Mouse (Mus musculus): ENCODE results near the gene Lbx2.

Gene Lbx2

DNA sequence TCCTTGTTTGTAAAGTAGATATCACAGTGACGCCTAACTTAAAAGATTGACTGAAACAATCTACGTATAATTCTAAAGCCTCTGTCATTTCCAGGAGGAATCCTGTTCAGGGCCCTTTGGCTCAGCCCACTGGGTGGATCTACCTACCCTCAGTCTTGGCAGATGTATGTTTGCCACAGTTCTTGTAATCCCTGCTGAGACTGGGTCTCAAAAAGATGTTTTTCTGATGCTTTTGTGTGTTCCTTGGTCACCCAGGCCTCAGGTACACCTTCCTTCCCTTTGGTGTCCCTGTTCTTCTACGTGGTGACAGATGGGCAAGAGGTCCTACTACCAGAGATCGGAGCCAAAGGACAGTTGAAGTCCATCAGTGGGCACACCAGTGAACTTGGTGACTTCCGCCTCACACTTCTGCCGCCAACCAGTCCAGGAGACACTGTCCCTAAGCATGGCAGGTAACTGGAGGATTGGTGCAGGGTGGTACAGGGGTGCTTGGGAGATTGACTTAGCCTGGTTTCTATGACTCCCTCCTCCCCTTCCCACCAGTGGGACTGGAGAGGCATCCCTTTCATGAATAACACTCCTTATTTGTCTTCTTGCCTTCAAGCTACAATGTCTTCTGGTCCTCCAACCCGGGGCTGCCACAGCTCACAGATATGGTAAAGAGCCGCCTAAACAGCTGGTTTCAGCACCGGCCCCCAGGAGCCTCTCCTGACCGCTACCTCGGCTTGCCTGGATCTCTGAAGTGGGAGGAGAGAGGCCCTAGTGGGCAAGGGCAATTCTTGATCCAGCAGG is 30.4 kb downstream of the Lbx2 start:
- no peak for TF ChIP-seq GATA4 (IDR thresholded peaks at IDR 0.05; ENCODE audit: insufficient replicate concordance, low read length)

DNA sequence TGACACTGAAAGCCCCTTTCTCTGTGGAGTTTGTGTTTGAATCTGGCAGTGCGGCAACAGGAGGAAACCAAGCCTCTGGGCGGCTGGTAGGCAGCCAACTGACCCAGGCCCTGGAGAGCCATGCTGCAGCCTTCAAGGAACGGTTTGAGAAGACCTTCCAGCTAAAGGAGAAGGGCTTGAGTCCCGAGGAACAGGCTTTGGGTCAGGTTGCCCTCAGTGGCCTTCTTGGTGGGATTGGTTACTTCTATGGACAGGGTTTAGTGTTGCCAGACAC is 30.9 kb downstream of the Lbx2 start:
- no peak for TF ChIP-seq GATA4 (IDR thresholded peaks at IDR 0.05; ENCODE audit: insufficient replicate concordance, low read length)

DNA sequence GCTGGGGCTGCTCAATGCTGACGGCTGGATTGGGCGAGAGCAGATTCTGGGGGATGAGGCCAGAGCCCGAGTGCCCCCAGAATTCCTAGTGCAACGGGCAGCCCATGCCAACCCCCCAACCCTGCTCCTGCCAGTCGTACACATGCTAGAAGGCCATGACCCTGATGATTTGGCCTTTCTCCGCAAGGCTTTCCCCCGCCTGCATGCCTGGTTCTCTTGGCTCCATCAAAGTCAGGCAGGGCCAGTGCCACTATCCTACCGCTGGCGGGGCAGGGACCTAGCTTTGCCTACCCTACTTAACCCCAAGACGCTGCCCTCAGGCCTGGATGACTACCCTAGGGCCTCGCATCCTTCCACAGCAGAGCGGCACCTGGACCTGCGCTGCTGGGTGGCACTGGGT is 31.4 kb downstream of the Lbx2 start:
- no peak for TF ChIP-seq GATA4 (IDR thresholded peaks at IDR 0.05; ENCODE audit: insufficient replicate concordance, low read length)

DNA sequence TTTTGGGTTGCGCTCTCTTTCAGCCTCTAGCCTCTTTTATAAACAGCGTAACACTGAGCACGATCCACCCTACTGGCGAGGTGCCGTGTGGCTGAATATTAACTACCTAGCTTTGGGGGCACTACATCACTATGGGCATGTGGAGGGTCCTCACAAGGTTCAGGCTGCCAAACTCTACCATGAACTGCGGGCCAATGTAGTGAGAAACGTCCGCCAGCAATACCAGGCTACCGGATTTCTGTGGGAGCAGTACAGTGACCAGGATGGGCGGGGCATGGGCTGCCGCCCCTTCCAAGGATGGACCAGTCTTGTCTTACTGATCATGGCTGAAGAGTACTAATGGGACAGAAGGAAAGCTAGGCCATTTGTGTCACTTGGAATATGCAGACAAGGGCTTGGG is 32.2 kb downstream of the Lbx2 start:
- TF ChIP-seq GATA4 (IDR thresholded peaks at IDR 0.05; ENCODE audit: insufficient replicate concordance, low read length) = no peak

DNA sequence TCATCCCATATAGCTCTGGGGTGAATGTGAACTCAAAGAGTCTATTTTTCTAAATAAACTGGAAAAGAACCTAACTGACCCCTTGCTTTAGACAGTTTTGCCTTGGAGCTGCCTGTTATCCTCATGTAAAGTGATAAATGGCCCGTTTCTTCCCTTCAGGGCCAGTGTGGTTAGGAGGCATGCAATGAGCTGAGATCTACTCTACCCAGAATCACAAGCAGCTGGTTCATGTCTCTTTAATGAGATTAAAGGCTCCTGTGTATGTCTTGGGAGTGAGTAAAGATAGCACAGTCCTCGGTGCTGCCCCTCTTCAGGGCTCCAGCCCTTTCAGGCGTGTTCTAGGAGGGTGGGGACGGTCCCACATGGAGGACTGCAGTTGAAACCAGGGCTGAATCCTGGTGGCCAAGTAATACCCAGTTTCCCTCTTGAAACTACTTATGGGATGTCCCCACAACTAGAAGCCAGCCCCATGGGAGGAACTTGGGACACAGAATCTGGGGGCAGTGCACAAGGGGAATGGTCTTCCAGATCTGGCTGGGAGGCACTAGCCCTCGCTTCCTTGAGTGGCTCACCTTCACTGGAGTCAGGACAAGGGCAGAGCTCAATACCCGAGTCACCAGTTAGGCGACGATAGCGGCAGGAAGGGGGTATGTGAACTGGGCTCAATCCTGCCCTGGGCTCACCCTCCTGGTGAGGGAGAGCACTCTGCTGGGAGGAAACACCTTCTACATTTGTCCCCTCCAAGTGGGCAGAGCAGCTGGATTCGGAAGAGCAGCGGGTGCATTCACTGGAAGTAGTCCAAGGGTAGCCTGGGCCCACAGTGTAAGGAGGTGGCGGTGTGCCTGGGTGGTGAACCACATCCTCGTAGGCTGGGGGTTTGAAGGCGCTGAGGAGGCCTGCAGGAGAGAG is 32.9 kb downstream of the Lbx2 start:
- no peak for TF ChIP-seq GATA4 (IDR thresholded peaks at IDR 0.05; ENCODE audit: insufficient replicate concordance, low read length)

DNA sequence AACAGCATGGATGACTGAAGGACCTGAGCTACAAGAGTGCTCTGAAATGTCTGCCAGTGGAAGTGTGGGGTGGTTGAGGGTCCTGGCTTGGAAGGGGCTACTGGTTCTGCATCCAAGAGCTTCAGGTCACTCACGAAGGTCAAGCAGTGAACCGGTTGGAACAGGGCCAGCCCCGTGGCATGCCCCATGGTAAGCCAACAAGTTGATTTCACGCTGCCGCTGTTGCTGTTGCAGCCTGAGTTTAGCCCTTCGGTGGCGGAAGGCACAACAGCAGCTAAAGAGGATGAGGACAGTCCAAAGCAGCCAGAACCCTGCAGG is 33.5 kb downstream of the Lbx2 start:
- no peak for TF ChIP-seq GATA4 (IDR thresholded peaks at IDR 0.05; ENCODE audit: insufficient replicate concordance, low read length)

DNA sequence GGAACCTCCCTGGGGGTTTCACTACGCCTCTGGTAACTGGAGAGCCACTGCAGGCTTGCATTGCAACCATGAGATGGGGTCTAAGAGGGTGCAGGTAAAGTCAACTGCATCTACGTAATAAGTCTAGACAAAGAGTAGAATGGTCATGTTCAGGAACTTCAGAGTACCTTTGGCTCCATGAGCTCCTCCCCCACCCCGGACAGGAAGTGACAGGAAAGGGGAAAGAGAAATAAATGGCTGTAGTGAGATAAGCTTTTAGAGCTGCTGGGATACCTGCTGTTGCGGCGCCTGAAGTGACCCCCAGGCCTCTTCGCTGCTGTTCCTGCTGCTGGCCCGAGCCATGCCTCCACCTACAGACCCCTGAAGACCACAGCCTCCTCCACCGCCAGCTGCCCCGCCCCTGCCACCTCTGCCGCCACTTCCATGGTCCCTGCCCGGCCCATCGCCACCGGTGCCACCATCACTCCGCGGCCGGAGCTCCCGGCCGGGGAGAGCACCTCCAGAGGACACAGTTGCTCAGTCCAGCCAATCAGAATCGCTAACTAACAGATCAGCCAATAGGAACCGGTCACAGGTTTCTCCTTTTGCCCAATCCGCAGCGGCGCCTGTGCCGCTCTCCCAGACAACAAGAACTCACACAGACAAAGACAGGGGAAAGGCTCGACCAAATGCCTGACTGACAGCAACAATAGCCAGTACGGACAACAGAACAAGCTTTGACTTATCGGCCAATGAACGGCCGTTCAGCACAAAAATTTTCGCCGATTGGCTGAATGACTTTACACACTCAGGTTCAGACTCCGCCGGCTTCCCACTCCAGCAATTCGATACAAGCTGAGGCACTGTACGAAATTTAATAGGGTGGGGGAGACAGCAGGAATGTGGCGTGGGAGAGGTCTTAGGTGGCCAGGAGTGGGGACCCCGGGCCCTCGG is 35.0 kb downstream of the Lbx2 start, which contains the start of gene Wbp1:
TSS of gene Wbp1 (minus strand) at position 630 of the 933 bp plus-strand sequence.
- TF ChIP-seq GATA4 (IDR thresholded peaks at IDR 0.05; ENCODE audit: insufficient replicate concordance, low read length) = no peak

DNA sequence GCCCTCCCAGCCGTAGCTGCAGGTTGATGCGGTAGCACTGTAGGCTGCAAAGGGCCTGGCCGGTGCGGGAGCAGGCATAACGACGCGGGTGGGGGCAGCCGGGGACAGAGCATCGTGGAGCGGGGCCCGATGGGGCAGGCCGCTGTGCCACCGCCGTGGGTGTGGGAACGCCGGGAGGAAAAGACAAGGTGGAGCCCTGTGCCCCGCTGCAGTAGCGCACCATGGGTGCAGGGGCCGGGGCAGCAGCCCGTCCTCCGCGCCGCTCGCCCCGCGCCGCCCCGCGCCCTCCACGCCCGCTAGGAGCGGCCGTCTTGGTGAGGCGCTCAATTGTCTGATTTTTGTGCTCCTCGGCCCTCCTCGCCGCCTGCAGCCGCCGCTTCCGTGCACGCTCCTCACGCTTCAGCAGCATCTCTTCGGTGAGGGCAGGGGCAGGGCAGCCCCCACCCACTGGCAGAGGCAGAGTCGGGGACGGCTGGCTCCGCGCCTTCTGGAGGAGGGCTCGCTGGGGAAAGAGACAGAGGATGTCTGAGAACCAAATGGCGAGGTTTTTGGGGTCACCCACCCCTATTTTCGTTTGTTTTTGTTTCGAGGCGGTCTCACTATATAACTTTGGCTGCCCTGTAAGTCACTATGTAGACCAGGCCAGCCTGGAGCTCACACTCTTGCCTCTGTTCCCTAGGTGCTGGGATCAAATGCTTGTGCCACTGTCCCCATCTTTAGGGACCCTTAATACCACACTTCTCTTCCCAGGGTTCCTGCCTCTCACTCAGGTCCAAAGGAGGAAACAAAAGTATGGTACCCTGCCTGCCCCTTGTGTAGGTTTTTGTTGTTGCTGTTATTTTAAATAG is 35.9 kb downstream of the Lbx2 start:
- no peak for TF ChIP-seq GATA4 (IDR thresholded peaks at IDR 0.05; ENCODE audit: insufficient replicate concordance, low read length)

DNA sequence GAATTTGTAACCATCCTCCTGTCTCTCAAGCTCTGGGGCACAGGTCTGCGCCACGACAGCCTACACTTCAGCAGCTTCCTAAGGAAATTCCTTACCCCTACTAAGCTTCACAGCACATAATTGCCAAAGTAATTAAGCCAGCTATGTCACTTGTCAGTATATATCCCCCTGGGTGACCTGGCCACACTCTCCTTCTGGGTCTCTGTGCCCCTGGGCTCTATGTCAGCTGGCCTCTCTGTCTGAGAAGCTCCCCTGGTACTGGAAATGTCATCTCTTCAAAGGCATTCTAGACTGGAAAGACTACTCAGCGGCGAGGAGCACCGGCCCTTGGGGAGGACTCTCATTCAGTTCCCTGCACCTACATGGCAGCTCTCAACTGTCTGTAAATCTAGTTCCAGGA is 36.8 kb downstream of the Lbx2 start:
- no peak for TF ChIP-seq GATA4 (IDR thresholded peaks at IDR 0.05; ENCODE audit: insufficient replicate concordance, low read length)

DNA sequence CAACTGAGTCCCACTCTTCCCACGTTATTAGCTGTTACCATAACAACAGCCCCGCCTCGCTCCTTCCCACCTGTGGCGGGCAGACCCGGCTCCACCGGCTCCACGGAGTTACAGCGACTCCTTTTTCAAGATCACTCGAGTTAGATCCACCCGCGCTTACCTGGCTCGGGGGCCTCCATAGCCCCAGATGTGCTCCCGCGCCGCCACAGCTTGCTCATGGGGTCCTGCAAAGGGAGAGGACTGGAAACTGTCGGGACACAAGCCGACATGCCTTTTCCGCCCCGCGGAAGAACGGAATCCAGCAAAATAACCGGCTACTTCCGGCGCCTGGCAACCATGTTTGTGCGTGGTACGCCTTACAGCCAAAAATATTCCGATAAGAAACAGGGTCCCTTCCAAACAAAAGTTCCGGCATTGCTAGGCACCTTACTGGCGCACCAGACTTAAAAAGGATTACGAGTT is 38.7 kb downstream of the Lbx2 start:
- no peak for TF ChIP-seq GATA4 (IDR thresholded peaks at IDR 0.05; ENCODE audit: insufficient replicate concordance, low read length)

DNA sequence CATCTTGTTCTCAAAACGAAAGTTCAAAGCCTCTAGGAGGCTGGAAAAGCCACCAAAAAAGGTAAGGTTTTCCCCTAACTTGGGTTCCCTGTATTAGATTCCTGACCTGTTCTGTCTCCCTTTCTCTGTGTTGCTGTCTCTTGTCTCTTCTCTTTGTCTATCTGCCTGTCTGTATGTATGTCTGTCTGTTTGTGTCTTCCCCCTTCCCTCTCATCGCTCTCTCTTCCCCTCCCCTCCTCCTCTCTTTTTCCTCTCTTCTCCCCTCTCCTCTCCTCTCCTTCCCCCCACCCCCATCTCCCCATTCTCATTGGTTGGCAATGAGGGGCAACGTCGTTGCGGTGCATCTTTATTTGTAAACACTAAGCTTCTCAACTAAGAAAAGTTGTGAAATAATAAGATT is 39.2 kb downstream of the Lbx2 start, which contains the start of gene Ino80b:
TSS of gene Ino80b (minus strand) at position 101 of the 400 bp plus-strand sequence.
- no peak for TF ChIP-seq GATA4 (IDR thresholded peaks at IDR 0.05; ENCODE audit: insufficient replicate concordance, low read length)

DNA sequence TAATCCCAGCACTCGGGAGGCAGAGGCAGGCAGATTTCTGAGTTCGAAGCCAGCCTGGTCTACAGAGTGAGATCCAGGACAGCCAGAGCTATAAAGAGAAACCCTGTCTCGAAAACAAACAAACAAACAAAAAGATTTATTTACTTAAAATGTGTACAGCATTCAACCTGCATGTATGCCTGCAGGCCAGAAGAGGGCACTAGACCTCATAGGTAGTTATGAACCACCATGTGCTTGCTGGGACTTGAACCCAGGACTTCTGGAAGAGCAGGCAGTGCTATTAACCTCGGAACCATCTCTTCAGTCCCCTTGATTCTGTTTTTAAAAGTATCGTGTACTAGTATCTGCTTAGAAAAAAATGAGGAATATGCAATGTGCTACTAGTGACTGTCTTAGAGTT is 41.3 kb downstream of the Lbx2 start:
- TF ChIP-seq GATA4 (IDR thresholded peaks at IDR 0.05; ENCODE audit: insufficient replicate concordance, low read length) = no peak

DNA sequence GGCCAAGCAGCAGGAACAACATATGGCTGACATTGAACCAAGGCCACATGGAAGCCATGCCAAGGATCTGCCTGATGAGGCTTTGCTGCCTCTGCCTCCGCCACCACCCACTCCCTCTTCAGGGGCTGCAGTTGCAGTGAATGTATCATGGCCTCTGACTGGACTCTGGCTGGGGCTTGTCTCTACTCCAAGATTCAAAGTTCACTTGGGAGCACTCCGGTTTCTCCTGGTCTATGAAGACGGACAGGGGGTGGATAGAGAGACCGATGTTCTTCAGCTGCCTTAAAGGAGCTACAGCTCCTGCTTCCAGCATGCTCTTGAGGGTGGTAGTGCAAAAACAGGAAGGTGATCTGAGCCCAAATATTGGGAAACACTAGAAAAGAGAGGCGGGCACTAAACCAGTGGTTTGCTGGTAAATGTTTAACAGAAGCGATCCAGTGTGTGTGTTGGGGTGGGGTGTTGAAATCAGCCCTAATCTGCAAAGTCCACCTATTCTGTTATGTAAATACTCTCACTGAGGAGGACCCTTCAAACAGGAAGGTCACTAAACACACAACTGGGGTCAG is 45.4 kb downstream of the Lbx2 start:
- TF ChIP-seq GATA4 (IDR thresholded peaks at IDR 0.05; ENCODE audit: insufficient replicate concordance, low read length) = peak; percentile 41; the same call in 1 of the 2 replicates
